Mouse (Mus musculus): ENCODE results near the gene Ighmbp2. TPM values are rescaled to one million over a fixed set of nuclear protein-coding genes. Genes with fewer than 3 reads are reported as not detected.
A peak's percentile ranks its signal among the peaks of the same experiment; 100 is the strongest.

Ighmbp2 gene
- total and polyA plus RNA-seq, 2 experiments, result 1.8 to 3.9 TPM

DNA sequence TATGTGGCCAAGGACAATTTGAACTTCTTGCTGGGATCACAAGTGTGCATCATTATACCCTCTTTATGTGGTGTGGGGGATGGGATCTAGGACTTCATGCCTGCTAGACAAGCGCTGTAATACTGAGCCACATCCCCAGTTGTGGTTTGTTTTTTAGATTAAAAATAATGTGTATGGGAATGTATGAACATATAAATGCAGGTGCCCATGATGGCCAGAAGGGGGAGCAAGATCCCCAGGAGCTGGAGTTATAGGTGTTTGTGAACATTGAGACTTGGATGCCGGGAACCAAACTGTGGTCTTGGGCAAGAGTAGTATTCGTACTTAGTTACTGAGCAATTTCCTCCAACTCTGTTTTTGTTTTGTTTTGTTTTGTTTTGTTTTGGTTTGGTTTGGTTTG is 38.0 kb upstream of the Ighmbp2 start:
- H3K27me3 ChIP-seq (ENCODE audit: control insufficient read depth, insufficient read depth, low read length), result no peaks in the 10 kb centered on the region
- H3K4me1 ChIP-seq (ENCODE audit: control insufficient read depth, insufficient read depth, low read length), result peaks cover 21% of the 10 kb centered on the region
- H3K4me3 ChIP-seq (ENCODE audit: insufficient read depth, low read depth, low read length), result no peak overlapping the region
- H3K9ac ChIP-seq (ENCODE audit: low read depth, low read length), result no peak overlapping the region
- peak; percentile 62 for DNase-seq (ENCODE audit: extremely low read depth, low read depth, low spot score)
- peak overlapping the region; percentile 93 for H3K27ac ChIP-seq (replicated peaks; ENCODE audit: insufficient read depth, low read depth, low read length)
- no peaks in the 10 kb centered on the region for H3K36me3 ChIP-seq (ENCODE audit: control insufficient read depth, insufficient read depth, low read length)
- 42% methylated on average over 3 of the region's 3 CpGs for WGBS
- no peaks in the 10 kb centered on the region for H3K79me2 ChIP-seq (ENCODE audit: control insufficient read depth, insufficient read depth, low read length)
- TF ChIP-seq POLR2A (IDR thresholded peaks at IDR 0.05; ENCODE audit: extremely low read depth, insufficient read depth, low read length), result no peak
- peak; percentile 53; the same call in 1 of the 2 replicates for TF ChIP-seq CTCF (IDR thresholded peaks at IDR 0.05; ENCODE audit: low read depth, low read length)

DNA sequence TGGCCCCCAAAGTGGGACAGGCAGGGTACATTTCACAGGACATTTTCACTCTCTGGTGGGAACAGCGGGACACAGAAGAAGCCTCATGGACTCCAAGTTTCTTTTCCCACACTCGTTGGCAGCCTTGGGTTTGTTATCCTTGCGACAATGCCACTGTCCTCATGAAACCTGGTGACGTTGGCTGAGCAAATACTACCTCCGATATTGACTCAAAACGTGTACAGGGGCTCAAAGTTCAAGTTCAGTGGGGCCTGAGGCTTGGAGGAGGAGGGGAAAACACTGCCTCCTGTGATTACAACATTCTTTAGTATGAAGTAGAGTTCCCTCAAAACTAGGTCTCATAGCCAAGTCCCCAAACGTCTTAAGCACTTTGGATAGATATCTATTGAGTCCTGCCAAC is 37.3 kb upstream of the Ighmbp2 start:
- peak; percentile 98 for DNase-seq (ENCODE audit: extremely low read depth, low read depth, low spot score)
- H3K27me3 ChIP-seq (ENCODE audit: control insufficient read depth, insufficient read depth, low read length), result no peaks in the 10 kb centered on the region
- no peaks in the 10 kb centered on the region for H3K79me2 ChIP-seq (ENCODE audit: control insufficient read depth, insufficient read depth, low read length)
- H3K9ac ChIP-seq (ENCODE audit: low read depth, low read length), result peak overlapping the region; percentile 26
- WGBS, result 26% methylated on average over 7 of the region's 7 CpGs
- H3K4me3 ChIP-seq (ENCODE audit: insufficient read depth, low read depth, low read length), result no peak overlapping the region
- no peak for TF ChIP-seq POLR2A (IDR thresholded peaks at IDR 0.05; ENCODE audit: extremely low read depth, insufficient read depth, low read length)
- TF ChIP-seq CTCF (IDR thresholded peaks at IDR 0.05; ENCODE audit: low read depth, low read length), result no peak
- H3K27ac ChIP-seq (replicated peaks; ENCODE audit: insufficient read depth, low read depth, low read length), result peak overlapping the region; percentile 82
- no peaks in the 10 kb centered on the region for H3K36me3 ChIP-seq (ENCODE audit: control insufficient read depth, insufficient read depth, low read length)
- peaks cover 21% of the 10 kb centered on the region for H3K4me1 ChIP-seq (ENCODE audit: control insufficient read depth, insufficient read depth, low read length)

DNA sequence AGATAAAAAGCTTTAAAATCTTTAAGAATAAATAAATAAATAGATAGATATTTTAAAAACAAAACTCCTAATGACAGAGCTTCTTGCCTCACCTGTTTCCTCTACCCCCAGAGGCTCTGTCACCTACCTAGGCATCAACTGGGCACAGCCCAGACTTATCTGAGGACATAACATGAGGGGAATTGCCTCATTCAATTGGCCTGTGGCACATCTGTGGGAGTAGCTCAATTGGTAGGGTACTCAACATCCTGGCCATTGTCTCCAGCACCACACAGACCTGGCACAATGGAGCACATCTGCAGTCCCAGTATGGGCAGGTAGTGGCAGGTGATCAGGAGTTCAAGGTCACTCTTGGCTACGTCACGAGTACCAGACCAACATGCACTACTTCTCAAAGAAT is 36.5 kb upstream of the Ighmbp2 start:
- DNase-seq (ENCODE audit: extremely low read depth, low read depth, low spot score), result peak; percentile 78
- H3K27me3 ChIP-seq (ENCODE audit: control insufficient read depth, insufficient read depth, low read length), result no peaks in the 10 kb centered on the region
- H3K79me2 ChIP-seq (ENCODE audit: control insufficient read depth, insufficient read depth, low read length), result no peaks in the 10 kb centered on the region
- H3K9ac ChIP-seq (ENCODE audit: low read depth, low read length), result no peak overlapping the region
- peak overlapping the region; percentile 82 for H3K27ac ChIP-seq (replicated peaks; ENCODE audit: insufficient read depth, low read depth, low read length)
- H3K36me3 ChIP-seq (ENCODE audit: control insufficient read depth, insufficient read depth, low read length), result no peaks in the 10 kb centered on the region
- peaks cover 21% of the 10 kb centered on the region for H3K4me1 ChIP-seq (ENCODE audit: control insufficient read depth, insufficient read depth, low read length)
- 29% methylated on average over 2 of the region's 2 CpGs for WGBS
- no peak overlapping the region for H3K4me3 ChIP-seq (ENCODE audit: insufficient read depth, low read depth, low read length)
- TF ChIP-seq POLR2A (IDR thresholded peaks at IDR 0.05; ENCODE audit: extremely low read depth, insufficient read depth, low read length), result no peak
- no peak for TF ChIP-seq CTCF (IDR thresholded peaks at IDR 0.05; ENCODE audit: low read depth, low read length)

DNA sequence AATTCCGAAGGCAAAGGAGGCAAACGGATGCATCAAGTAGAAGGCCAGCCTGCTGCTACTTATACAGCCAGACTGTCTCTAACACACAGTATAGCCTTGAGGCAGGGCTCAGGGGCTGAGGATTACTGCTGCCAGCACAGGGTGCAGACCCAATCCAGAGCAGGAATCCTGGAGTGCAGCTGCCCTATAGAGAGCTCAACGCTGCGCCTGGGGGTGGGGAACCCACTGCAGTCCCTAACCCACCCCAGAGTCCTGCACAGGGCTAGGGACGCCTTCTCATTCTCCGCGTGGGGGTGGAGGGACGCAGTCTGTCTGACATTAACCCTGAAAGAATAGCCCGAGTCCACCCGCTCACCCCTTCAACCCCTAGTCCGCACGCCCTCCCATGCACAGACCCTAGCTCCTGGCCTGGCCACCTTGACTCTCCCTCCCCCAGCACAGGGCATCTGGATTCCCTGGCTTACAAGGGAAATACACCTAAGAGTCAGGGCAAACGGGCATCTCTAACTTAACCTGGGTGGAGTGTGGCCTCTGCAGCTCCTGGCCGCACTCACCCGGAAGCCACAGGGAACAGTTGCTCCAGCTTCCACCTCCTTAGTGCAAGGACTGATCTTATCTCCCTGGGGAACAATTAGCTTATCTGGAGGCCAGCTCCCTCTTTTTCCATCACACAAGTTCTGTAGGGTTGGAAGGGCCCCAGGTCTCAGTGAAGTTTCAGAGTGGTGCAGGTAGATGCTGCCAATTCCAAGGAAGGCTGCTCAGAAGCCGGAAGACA is 24.5 kb upstream of the Ighmbp2 start:
- WGBS, result 76% methylated on average over 16 of the region's 16 CpGs

DNA sequence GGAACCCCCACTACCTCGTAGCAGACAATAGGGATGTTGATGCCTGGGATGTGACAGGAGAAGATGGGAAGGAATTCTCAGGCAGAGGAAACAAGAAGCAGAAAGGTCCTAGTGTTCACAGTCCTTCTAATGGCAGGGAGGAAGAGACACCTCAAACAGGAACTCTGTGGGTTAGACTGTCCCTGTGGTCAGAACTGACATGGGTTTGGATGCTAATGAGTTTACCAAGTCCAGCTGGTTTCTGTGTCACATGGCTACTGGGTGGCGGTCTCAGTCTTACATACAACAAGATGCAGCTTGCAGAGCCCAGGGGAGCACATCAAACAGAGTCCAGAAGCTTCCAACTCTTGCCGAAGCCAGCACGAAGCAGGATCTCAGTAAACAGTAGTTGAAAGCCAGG is 21.2 kb upstream of the Ighmbp2 start:
- Histone ChIP-seq H3K79me2 (ENCODE audit: control insufficient read depth, insufficient read depth, low read length) (no peaks in the 10 kb centered on the region), H3K9ac (ENCODE audit: low read depth, low read length) (no peak overlapping the region), H3K4me1 (ENCODE audit: control insufficient read depth, insufficient read depth, low read length) (no peaks in the 10 kb centered on the region), H3K4me3 (ENCODE audit: insufficient read depth, low read depth, low read length) (no peak overlapping the region), H3K36me3 (ENCODE audit: control insufficient read depth, insufficient read depth, low read length) (no peaks in the 10 kb centered on the region), H3K27ac (replicated peaks; ENCODE audit: insufficient read depth, low read depth, low read length) (no peak overlapping the region), H3K27me3 (ENCODE audit: control insufficient read depth, insufficient read depth, low read length) (no peaks in the 10 kb centered on the region)
- 79% methylated on average over 4 of the region's 4 CpGs for WGBS
- TF ChIP-seq CTCF (IDR thresholded peaks at IDR 0.05; ENCODE audit: low read depth, low read length) (no peak), POLR2A (IDR thresholded peaks at IDR 0.05; ENCODE audit: extremely low read depth, insufficient read depth, low read length) (no peak)
- DNase-seq (ENCODE audit: extremely low read depth, low read depth, low spot score), result no peak

More for the DNA sequence above, 24.5 kb upstream of the Ighmbp2 start:
- DNase-seq (ENCODE audit: extremely low read depth, low read depth, low spot score), result no peak
- TF ChIP-seq POLR2A (IDR thresholded peaks at IDR 0.05; ENCODE audit: extremely low read depth, insufficient read depth, low read length), result no peak
- no peak for TF ChIP-seq CTCF (IDR thresholded peaks at IDR 0.05; ENCODE audit: low read depth, low read length)
- H3K9ac ChIP-seq (ENCODE audit: low read depth, low read length), result no peak overlapping the region
- H3K79me2 ChIP-seq (ENCODE audit: control insufficient read depth, insufficient read depth, low read length), result no peaks in the 10 kb centered on the region
- no peaks in the 10 kb centered on the region for H3K36me3 ChIP-seq (ENCODE audit: control insufficient read depth, insufficient read depth, low read length)
- H3K27me3 ChIP-seq (ENCODE audit: control insufficient read depth, insufficient read depth, low read length), result no peaks in the 10 kb centered on the region
- no peaks in the 10 kb centered on the region for H3K4me1 ChIP-seq (ENCODE audit: control insufficient read depth, insufficient read depth, low read length)
- no peak overlapping the region for H3K4me3 ChIP-seq (ENCODE audit: insufficient read depth, low read depth, low read length)
- H3K27ac ChIP-seq (replicated peaks; ENCODE audit: insufficient read depth, low read depth, low read length), result no peak overlapping the region

DNA sequence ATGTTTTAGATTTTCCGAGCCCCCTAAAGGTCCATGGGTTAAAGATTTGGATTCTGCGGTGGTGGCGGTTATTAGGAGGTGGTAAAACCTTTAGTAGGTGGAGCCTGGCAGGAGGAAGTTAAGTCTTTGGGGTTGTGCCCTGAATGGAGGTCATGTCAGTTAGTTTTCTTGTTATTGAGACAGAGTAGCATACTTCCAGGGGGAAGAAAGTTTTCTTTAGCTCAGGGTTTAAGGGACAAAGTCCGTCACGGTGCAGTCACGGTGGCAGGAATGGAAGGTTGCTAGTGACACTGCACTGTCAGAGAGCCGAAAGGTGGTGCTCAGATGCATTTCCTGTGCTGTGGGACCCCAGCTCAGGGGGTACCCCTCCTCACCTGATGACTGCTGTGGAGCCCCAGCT is 15.0 kb upstream of the Ighmbp2 start:
- Histone ChIP-seq H3K79me2 (ENCODE audit: control insufficient read depth, insufficient read depth, low read length) (no peaks in the 10 kb centered on the region), H3K36me3 (ENCODE audit: control insufficient read depth, insufficient read depth, low read length) (no peaks in the 10 kb centered on the region), H3K27ac (replicated peaks; ENCODE audit: insufficient read depth, low read depth, low read length) (no peak overlapping the region), H3K27me3 (ENCODE audit: control insufficient read depth, insufficient read depth, low read length) (no peaks in the 10 kb centered on the region), H3K4me1 (ENCODE audit: control insufficient read depth, insufficient read depth, low read length) (peaks cover 4% of the 10 kb centered on the region; the same call in 1 of the 2 replicates), H3K9ac (ENCODE audit: low read depth, low read length) (no peak overlapping the region), H3K4me3 (ENCODE audit: insufficient read depth, low read depth, low read length) (no peak overlapping the region)
- 83% methylated on average over 7 of the region's 7 CpGs for WGBS
- TF ChIP-seq CTCF (IDR thresholded peaks at IDR 0.05; ENCODE audit: low read depth, low read length) (no peak), POLR2A (IDR thresholded peaks at IDR 0.05; ENCODE audit: extremely low read depth, insufficient read depth, low read length) (no peak)
- DNase-seq (ENCODE audit: extremely low read depth, low read depth, low spot score), result no peak

Measured in liver, adult 2 months (tissue).